Mouse (Mus musculus) lung, adult 2 months (tissue): ENCODE measurements around the gene Meioc.
"Not testable (repeated sequence)": the region's sequence is repeated elsewhere in the genome, so short reads cannot be mapped to it uniquely, and the experiment has no call there.

ENCODE experiments used
- CTCF ChIP-seq: fragments of 200-500 bp; IDR thresholded peaks from 2 replicates; pipeline ENCODE4 v1.5.1; 2011; ENCODE audit warnings: mild to moderate bottlenecking, low read length, control low read depth; ENCODE audit not compliant: insufficient read depth
- POLR2A ChIP-seq: fragments of 200-500 bp; IDR thresholded peaks from 2 replicates; pipeline ENCODE4 v1.6.1; 2011; ENCODE audit warnings: low read depth, mild to moderate bottlenecking, control low read depth, low read length, borderline replicate concordance; ENCODE audit errors: extremely low read depth

GRCm38 (mm10) chr11:102702206-102702605, 38.7 kb downstream of the Meioc start:
- not testable (repeated sequence) for TF ChIP-seq POLR2A, CTCF
